Mouse (Mus musculus): ENCODE results near the gene Adat2.

Gene Adat2

GRCm38 (mm10) chr10:13596866-13597265 is 44.2 kb downstream of the Adat2 start:
- DNase-seq = no peak

DNA sequence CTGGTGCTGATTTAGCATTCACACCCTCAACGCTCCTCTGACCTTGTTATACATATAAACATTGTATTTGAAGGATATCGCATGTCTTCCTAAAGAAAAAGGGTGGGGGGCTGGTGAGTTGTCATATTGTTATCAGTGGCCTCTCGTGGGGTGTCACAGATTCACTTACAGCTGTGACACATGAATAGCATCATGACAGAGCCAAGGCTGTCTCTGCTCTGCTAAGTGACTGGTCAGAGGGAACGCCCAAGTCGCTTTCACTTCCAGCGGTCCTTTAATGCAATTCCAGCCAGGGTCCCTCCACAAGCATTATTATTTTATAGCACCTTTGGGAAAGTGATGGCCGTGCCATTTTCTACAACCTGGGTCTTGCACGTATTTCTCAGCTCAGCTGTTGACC is 44.8 kb downstream of the Adat2 start:
- DNase-seq = no peak

- no peak for DNase-seq
Observed at GRCm38 (mm10) chr10:13600926-13601325, 48.2 kb downstream of the Adat2 start.
